Mouse (Mus musculus): Measurements from ENCODE around the gene Inava. TPM values are rescaled to one million over a fixed set of nuclear protein-coding genes. Genes with fewer than 3 reads are reported as not detected.

Inava gene
- total RNA-seq, 2 experiments from 2014 or later = not detected

- intact Hi-C loops (cut with DNase I) = loop anchor here (2.0 to 10.0 kb wide), 3 partner anchors 45 to 289 kb away; no protein-coding TSS in a partner anchor
- DNase-seq = peak; percentile 50 to 58
Observed at GRCm38 (mm10) chr1:136170109-136170508, 64.0 kb downstream of the Inava start.

GRCm38 (mm10) chr1:136167657-136168056 lies 66.4 kb downstream of the Inava start:
- DNase-seq = no peak
- intact Hi-C loops (cut with DNase I) = no loop called here

- intact Hi-C loops (cut with DNase I) = no loop called here
Observed at GRCm38 (mm10) chr1:136165436-136165835, 68.6 kb downstream of the Inava start.

More at GRCm38 (mm10) chr1:136165436-136165835, 68.6 kb downstream of the Inava start:
- DNase-seq = no peak

Other genes with a start within 250 kb of the Inava start
- gene Igfn1, start 227.9 kb downstream of the Inava start, total RNA-seq (2021) = 10 to 100 TPM; 21.5 to 36.2 TPM
- gene Tmem9, start 226.1 kb downstream of the Inava start, total RNA-seq (2021) = 1 to 10 TPM; 5.4 to 7.8 TPM
- not detected for gene Ascl5, start 183.5 kb downstream of the Inava start, total RNA-seq (2021)
- gene Cacna1s, start 181.5 kb downstream of the Inava start, total RNA-seq (2021) = 100 to 1,000 TPM; 697 to 835 TPM
- gene Kif21b, start 102.9 kb downstream of the Inava start, total RNA-seq (2021) = 1 to 10 TPM in 1 of 2 experiments, under 1 TPM in 1; 0.62 to 1.1 TPM
- gene Mroh3, start 21.4 kb downstream of the Inava start, total RNA-seq (2021) = not detected
- gene Gpr25, start 26.6 kb upstream of the Inava start, total RNA-seq (2021) = not detected
- gene Camsap2, start 111.8 kb upstream of the Inava start, total RNA-seq (2021) = 10 to 100 TPM in 1 of 2 experiments, 1 to 10 TPM in 1; 9.1 to 10.6 TPM
- 10 to 100 TPM; 13.2 to 16.5 TPM for gene Ddx59, start 181.0 kb upstream of the Inava start, total RNA-seq (2021)
- under 1 TPM; 0.28 to 0.42 TPM for gene Kif14, start 232.1 kb upstream of the Inava start, total RNA-seq (2021)